Mouse (Mus musculus) neural tube, embryonic 15.5 days (tissue): ENCODE data around the gene 4430402I18Rik. TPM values are rescaled to one million over a fixed set of nuclear protein-coding genes. Genes with fewer than 3 reads are reported as not detected.

Source experiments
- ATAC-seq: fragments of 200-750 bp; cut with Nextera tagmentation; 2 replicates; pipeline ENCODE4 v1.8.0; 2017; ENCODE audit warnings: mild to moderate bottlenecking, moderate TSS enrichment, moderate library complexity; ENCODE audit not compliant: low FRiP score
- H3K27ac ChIP-seq: fragments of 300-500 bp; sonication (generic); replicated peaks from 2 replicates; pipeline ENCODE4 v1.5.1; 2015; ENCODE audit warnings: mild to moderate bottlenecking, inconsistent platforms
- H3K27me3 ChIP-seq: fragments of 300-500 bp; sonication (generic); replicated peaks from 2 replicates; pipeline ENCODE4 v1.6.1; 2015; ENCODE audit warnings: inconsistent platforms
- H3K36me3 ChIP-seq: fragments of 300-500 bp; sonication (generic); 2 replicates; pipeline ENCODE4 v1.6.1; 2015; ENCODE audit warnings: inconsistent platforms
- H3K4me1 ChIP-seq: fragments of 300-500 bp; sonication (generic); 2 replicates; pipeline ENCODE4 v1.6.1; 2015; ENCODE audit warnings: inconsistent platforms
- H3K4me2 ChIP-seq: fragments of 300-500 bp; sonication (generic); 2 replicates; pipeline ENCODE4 v1.6.1; 2015; ENCODE audit warnings: inconsistent platforms, mild to moderate bottlenecking, moderate library complexity
- H3K4me3 ChIP-seq: fragments of 300-500 bp; sonication (generic); replicated peaks from 2 replicates; pipeline ENCODE4 v1.5.1; 2015; ENCODE audit warnings: mild to moderate bottlenecking, inconsistent platforms
- H3K9ac ChIP-seq: fragments of 300-500 bp; sonication (generic); replicated peaks from 2 replicates; pipeline ENCODE4 v1.6.1; 2015; ENCODE audit warnings: mild to moderate bottlenecking, inconsistent platforms
- H3K9me3 ChIP-seq: fragments of 300-500 bp; sonication (generic); replicated peaks from 2 replicates; pipeline ENCODE4 v1.6.1; 2016; ENCODE audit warnings: inconsistent platforms
- WGBS: fragments of 180-500 bp; shearing (Covaris S2); methylation state at CpG from one replicate; pipeline ENCODE4 v1.1.7; 2015; ENCODE audit warnings: mixed read lengths; 5-methylcytosine and 5-hydroxymethylcytosine counted together
- polyA plus RNA-seq: library from polyadenylated mRNA; unstranded; fragments of >200 nt; fragmentation: Nextera tagmentation; extraction: Ambion mirVana; gene quantifications from 2 replicates; pipeline ENCODE4 v1.2.1, GENCODE M21; 2015

Gene 4430402I18Rik
- polyA plus RNA-seq, 1 experiment from 2014 or later = 0.78 TPM

GRCm38 (mm10) chr19:28963842-28964551, 3.6 kb downstream of the 4430402I18Rik start, which contains the start of gene Plpp6:
Plpp6 (plus strand) TSS chr19:28963953.
- Histone ChIP-seq H3K27ac (peak within 1 kb of the TSS; percentile 84), H3K36me3 (no peaks in the 10 kb centered on the region), H3K9me3 (no peaks in the 10 kb centered on the region), H3K4me2 (peak within 1 kb of the TSS; percentile 74), H3K27me3 (no peaks in the 10 kb centered on the region), H3K9ac (peak within 1 kb of the TSS; percentile 91), H3K4me1 (peaks cover 25% of the 10 kb centered on the region), H3K4me3 (peak within 1 kb of the TSS; percentile 85)
- WGBS = 0% methylated on average over 64 of the region's 73 CpGs
- ATAC-seq = peak; percentile 94

GRCm38 (mm10) chr19:28963513-28963841, 4.1 kb downstream of the 4430402I18Rik start:
- Histone ChIP-seq H3K4me1 (peaks cover 25% of the 10 kb centered on the region), H3K36me3 (no peaks in the 10 kb centered on the region), H3K9ac (peak overlapping the region; percentile 91), H3K4me2 (peak overlapping the region; percentile 74), H3K9me3 (no peaks in the 10 kb centered on the region), H3K27me3 (no peaks in the 10 kb centered on the region), H3K4me3 (peak overlapping the region; percentile 85), H3K27ac (peak overlapping the region; percentile 84)
- WGBS = 0% methylated on average over 4 of the region's 4 CpGs
- ATAC-seq = 0 out of 2 replicates have a peak, but pooled peaks have one; percentile 7

GRCm38 (mm10) chr19:28963113-28963512, 4.5 kb downstream of the 4430402I18Rik start:
- H3K36me3 ChIP-seq = no peaks in the 10 kb centered on the region
- no peak for ATAC-seq

GRCm38 (mm10) chr19:28951251-28951650, 16.3 kb downstream of the 4430402I18Rik start:
- H3K36me3 ChIP-seq = no peaks in the 10 kb centered on the region
- H3K4me2 ChIP-seq = no peak overlapping the region
- H3K9ac ChIP-seq = no peak overlapping the region
- H3K27me3 ChIP-seq = no peaks in the 10 kb centered on the region
- no peaks in the 10 kb centered on the region for H3K9me3 ChIP-seq
- 79% methylated on average over 5 of the region's 5 CpGs for WGBS
- no peaks in the 10 kb centered on the region for H3K4me1 ChIP-seq
- H3K27ac ChIP-seq = no peak overlapping the region
- no peak for ATAC-seq
- no peak overlapping the region for H3K4me3 ChIP-seq

More at GRCm38 (mm10) chr19:28963113-28963512, 4.5 kb downstream of the 4430402I18Rik start:
- H3K4me3 ChIP-seq = peak overlapping the region; percentile 85
- H3K4me1 ChIP-seq = peaks cover 25% of the 10 kb centered on the region
- peak overlapping the region; percentile 74 for H3K4me2 ChIP-seq
- H3K9me3 ChIP-seq = no peaks in the 10 kb centered on the region
- WGBS = 42% methylated on average over 3 of the region's 3 CpGs
- peak overlapping the region; percentile 84; the same call in 1 of the 2 replicates for H3K27ac ChIP-seq
- peak overlapping the region; percentile 91; the same call in 1 of the 2 replicates for H3K9ac ChIP-seq
- no peaks in the 10 kb centered on the region for H3K27me3 ChIP-seq

GRCm38 (mm10) chr19:28947311-28947710, 20.3 kb downstream of the 4430402I18Rik start:
- H3K4me3 ChIP-seq = no peak overlapping the region
- H3K9ac ChIP-seq = no peak overlapping the region
- ATAC-seq = no peak
- H3K36me3 ChIP-seq = no peaks in the 10 kb centered on the region
- H3K9me3 ChIP-seq = no peaks in the 10 kb centered on the region
- no peaks in the 10 kb centered on the region for H3K4me1 ChIP-seq
- no peaks in the 10 kb centered on the region for H3K27me3 ChIP-seq
- H3K4me2 ChIP-seq = no peak overlapping the region
- 68% methylated on average over 2 of the region's 2 CpGs for WGBS
- no peak overlapping the region for H3K27ac ChIP-seq

GRCm38 (mm10) chr19:28946782-28947181, 20.8 kb downstream of the 4430402I18Rik start:
- Histone ChIP-seq H3K27me3 (no peaks in the 10 kb centered on the region), H3K4me3 (no peak overlapping the region), H3K27ac (no peak overlapping the region), H3K9ac (no peak overlapping the region), H3K4me1 (no peaks in the 10 kb centered on the region), H3K4me2 (no peak overlapping the region), H3K36me3 (no peaks in the 10 kb centered on the region), H3K9me3 (no peaks in the 10 kb centered on the region)
- 68% methylated on average over 4 of the region's 4 CpGs for WGBS
- ATAC-seq = no peak

GRCm38 (mm10) chr19:28941271-28941670, 26.3 kb downstream of the 4430402I18Rik start:
- no peak overlapping the region for H3K9ac ChIP-seq
- H3K4me1 ChIP-seq = no peaks in the 10 kb centered on the region
- no peaks in the 10 kb centered on the region for H3K36me3 ChIP-seq
- no peaks in the 10 kb centered on the region for H3K9me3 ChIP-seq
- ATAC-seq = no peak
- H3K27ac ChIP-seq = no peak overlapping the region
- 79% methylated on average over 4 of the region's 4 CpGs for WGBS
- H3K4me2 ChIP-seq = no peak overlapping the region
- no peaks in the 10 kb centered on the region for H3K27me3 ChIP-seq
- H3K4me3 ChIP-seq = no peak overlapping the region

- H3K4me3 ChIP-seq = no peak overlapping the region
- no peaks in the 10 kb centered on the region for H3K36me3 ChIP-seq
- H3K27ac ChIP-seq = no peak overlapping the region
- no peak for ATAC-seq
- H3K27me3 ChIP-seq = no peaks in the 10 kb centered on the region
- no peak overlapping the region for H3K4me2 ChIP-seq
- 81% methylated on average over 9 of the region's 9 CpGs for WGBS
- no peak overlapping the region for H3K9ac ChIP-seq
- no peaks in the 10 kb centered on the region for H3K9me3 ChIP-seq
- no peaks in the 10 kb centered on the region for H3K4me1 ChIP-seq
Observed at GRCm38 (mm10) chr19:28940135-28940874, 27.3 kb downstream of the 4430402I18Rik start.

- Histone ChIP-seq H3K4me3 (no peak overlapping the region), H3K27me3 (no peaks in the 10 kb centered on the region), H3K4me2 (no peak overlapping the region), H3K9ac (no peak overlapping the region), H3K36me3 (no peaks in the 10 kb centered on the region), H3K9me3 (no peaks in the 10 kb centered on the region), H3K27ac (no peak overlapping the region), H3K4me1 (no peaks in the 10 kb centered on the region)
- ATAC-seq = no peak
- 94% methylated on average over 3 of the region's 3 CpGs for WGBS
Observed at GRCm38 (mm10) chr19:28934897-28935296, 32.7 kb downstream of the 4430402I18Rik start.

- no peak overlapping the region for H3K4me2 ChIP-seq
- H3K9me3 ChIP-seq = no peaks in the 10 kb centered on the region
- H3K27me3 ChIP-seq = no peaks in the 10 kb centered on the region
- ATAC-seq = no peak
- no peaks in the 10 kb centered on the region for H3K36me3 ChIP-seq
- no peak overlapping the region for H3K4me3 ChIP-seq
- no peak overlapping the region for H3K27ac ChIP-seq
- H3K4me1 ChIP-seq = no peaks in the 10 kb centered on the region
- H3K9ac ChIP-seq = no peak overlapping the region
Observed at GRCm38 (mm10) chr19:28929034-28929433, 38.6 kb downstream of the 4430402I18Rik start.

- WGBS = 85% methylated on average over 4 of the region's 4 CpGs
- Histone ChIP-seq H3K9me3 (no peaks in the 10 kb centered on the region), H3K4me1 (no peaks in the 10 kb centered on the region), H3K36me3 (no peaks in the 10 kb centered on the region), H3K27ac (no peak overlapping the region), H3K9ac (no peak overlapping the region), H3K27me3 (no peaks in the 10 kb centered on the region), H3K4me3 (no peak overlapping the region), H3K4me2 (no peak overlapping the region)
- no peak for ATAC-seq
Observed at GRCm38 (mm10) chr19:28927396-28927795, 40.2 kb downstream of the 4430402I18Rik start.

- H3K36me3 ChIP-seq = no peaks in the 10 kb centered on the region
- ATAC-seq = no peak
- H3K27ac ChIP-seq = no peak overlapping the region
- H3K4me1 ChIP-seq = no peaks in the 10 kb centered on the region
- H3K9ac ChIP-seq = no peak overlapping the region
- no peaks in the 10 kb centered on the region for H3K9me3 ChIP-seq
- 96% methylated on average over 5 of the region's 5 CpGs for WGBS
- H3K4me2 ChIP-seq = no peak overlapping the region
- no peaks in the 10 kb centered on the region for H3K27me3 ChIP-seq
- no peak overlapping the region for H3K4me3 ChIP-seq
Observed at GRCm38 (mm10) chr19:28926366-28926765, 41.2 kb downstream of the 4430402I18Rik start.
